Mouse (Mus musculus) cerebellum, adult 9-11 months (tissue): ENCODE results near the gene Il1r1.

ENCODE experiments used
- DNase-seq: peaks from one replicate; pipeline ENCODE4 v3.0.0; 2022

The Il1r1 gene

GRCm38 (mm10) chr1:40224539-40225284, at the start of gene Il1r1:
TSS of gene Il1r1 (plus strand) at chr1:40225080.
- no peak for DNase-seq

GRCm38 (mm10) chr1:40175123-40175522, 49.8 kb upstream of the Il1r1 start:
- no peak for DNase-seq

GRCm38 (mm10) chr1:40175797-40176196, 49.1 kb upstream of the Il1r1 start:
- DNase-seq = no peak

GRCm38 (mm10) chr1:40179031-40179430, 45.8 kb upstream of the Il1r1 start:
- no peak for DNase-seq

GRCm38 (mm10) chr1:40179493-40179892, 45.4 kb upstream of the Il1r1 start:
- DNase-seq = no peak

GRCm38 (mm10) chr1:40180861-40181260, 44.0 kb upstream of the Il1r1 start:
- no peak for DNase-seq

- no peak for DNase-seq
These were observed 43.2 kb upstream of the Il1r1 start for GRCm38 (mm10) chr1:40181716-40182115.

- no peak for DNase-seq
These were observed 41.5 kb upstream of the Il1r1 start for GRCm38 (mm10) chr1:40183410-40183809.

GRCm38 (mm10) chr1:40187961-40188360, 36.9 kb upstream of the Il1r1 start:
- DNase-seq = no peak

GRCm38 (mm10) chr1:40190025-40190424, 34.9 kb upstream of the Il1r1 start:
- no peak for DNase-seq

GRCm38 (mm10) chr1:40190837-40191236, 34.0 kb upstream of the Il1r1 start:
- no peak for DNase-seq

- DNase-seq = no peak
These were observed 30.6 kb upstream of the Il1r1 start for GRCm38 (mm10) chr1:40194279-40194678.

- DNase-seq = no peak
These were observed 11.3 kb upstream of the Il1r1 start for GRCm38 (mm10) chr1:40213337-40214159.

- no peak for DNase-seq
These were observed 7.4 kb upstream of the Il1r1 start for GRCm38 (mm10) chr1:40217521-40217920.

GRCm38 (mm10) chr1:40218603-40219002, 6.3 kb upstream of the Il1r1 start:
- no peak for DNase-seq

- DNase-seq = no peak
These were observed 4.3 kb upstream of the Il1r1 start for GRCm38 (mm10) chr1:40220549-40220948.

GRCm38 (mm10) chr1:40221864-40222263, 3.0 kb upstream of the Il1r1 start:
- DNase-seq = no peak

- no peak for DNase-seq
These were observed 2.2 kb upstream of the Il1r1 start for GRCm38 (mm10) chr1:40222680-40223079.

GRCm38 (mm10) chr1:40223591-40223990, 1.3 kb upstream of the Il1r1 start:
- DNase-seq = no peak

- DNase-seq = no peak
These were observed 700 bp downstream of the Il1r1 start for GRCm38 (mm10) chr1:40225580-40225979.

- no peak for DNase-seq
These were observed 4.2 kb downstream of the Il1r1 start for GRCm38 (mm10) chr1:40229033-40229432.

GRCm38 (mm10) chr1:40229771-40230280, 4.9 kb downstream of the Il1r1 start:
- no peak for DNase-seq

GRCm38 (mm10) chr1:40230336-40230735, 5.5 kb downstream of the Il1r1 start:
- no peak for DNase-seq

GRCm38 (mm10) chr1:40231116-40231515, 6.2 kb downstream of the Il1r1 start:
- DNase-seq = no peak
